Mouse (Mus musculus) stomach, postnatal 0 days (tissue): ENCODE measurements around the gene Map3k20.

Source experiments
- CTCF ChIP-seq: IDR thresholded peaks from 2 replicates; pipeline ENCODE4 v1.5.1; 2016; ENCODE audit warnings: antibody characterized with exemption, low read depth, mild to moderate bottlenecking, moderate library complexity
- EP300 ChIP-seq: optimal IDR thresholded peaks from 2 replicates; pipeline ENCODE3; 2016; ENCODE audit warnings: antibody characterized with exemption

DNA sequence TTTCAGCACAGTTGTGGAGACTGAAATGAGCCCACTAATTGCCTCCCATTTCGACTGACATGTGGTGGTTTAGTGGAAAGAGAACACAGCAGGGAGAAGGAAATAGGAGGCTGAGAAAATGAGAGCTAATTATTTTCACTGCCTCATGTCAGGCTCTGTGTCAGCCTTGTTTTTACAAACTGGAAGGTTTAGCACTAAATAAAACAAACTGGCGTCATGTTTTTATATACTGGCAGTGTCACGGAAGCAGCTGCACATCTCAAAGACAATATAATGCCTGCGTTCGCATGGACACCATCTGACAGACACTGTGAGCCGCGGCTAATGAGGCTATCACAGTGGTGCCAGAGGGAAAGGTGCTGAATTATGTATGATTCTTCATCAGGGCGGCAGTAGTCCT is 141.3 kb downstream of the Map3k20 start:
- TF ChIP-seq EP300 (no peak), CTCF (no peak)
